Mouse (Mus musculus) small intestine, adult 2 months (tissue): ENCODE measurements at regions not wholly inside any gene's neighbourhood (a gene's known extent, or its start where the extent isn't known, plus 50 kb on each side); places are given as distances from the start of the nearest gene placed in this dataset.

ENCODE experiments used
- CTCF ChIP-seq: fragments of 200-500 bp; IDR thresholded peaks from 2 replicates; pipeline ENCODE4 v1.5.1; 2012; ENCODE audit warnings: low read depth, mild to moderate bottlenecking, control low read depth, inconsistent platforms, low read length, moderate library complexity, mixed read lengths; ENCODE audit not compliant: insufficient replicate concordance, insufficient read length; ENCODE audit errors: extremely low read depth
- POLR2A ChIP-seq: fragments of 200-500 bp; IDR thresholded peaks from 2 replicates; pipeline ENCODE4 v1.6.1; 2012; ENCODE audit warnings: low read depth, mild to moderate bottlenecking, control low read depth, inconsistent platforms, low read length, moderate library complexity

DNA sequence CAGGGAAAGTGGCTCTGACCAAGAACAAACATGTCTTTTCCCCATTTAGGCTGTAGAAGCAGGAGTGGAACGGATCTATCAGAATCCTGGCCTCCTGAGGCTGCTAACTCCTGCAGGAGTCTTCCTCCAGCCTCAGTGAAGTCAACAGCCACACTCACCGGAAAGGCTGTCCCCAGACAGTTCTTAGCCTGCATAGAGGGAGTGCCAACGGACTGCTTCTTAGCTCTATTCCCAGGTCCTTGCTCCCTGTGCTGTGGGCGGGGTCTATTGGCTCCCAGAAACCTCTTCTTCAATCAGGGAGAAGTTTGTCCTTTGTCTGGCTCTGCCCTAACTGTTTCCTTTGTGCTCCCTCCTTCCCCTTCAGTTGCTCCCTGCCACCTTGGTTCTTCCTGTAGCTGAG is 266.3 kb downstream of the Zfp704 start:
- TF ChIP-seq CTCF (no peak), POLR2A (no peak)
